Mouse (Mus musculus) left cerebral cortex, postnatal 4 days (tissue): ENCODE measurements around the gene Lsm5. TPM values are rescaled to one million over a fixed set of nuclear protein-coding genes. Genes with fewer than 3 reads are reported as not detected.

Experiments
- DNase-seq: peaks from one replicate; pipeline ENCODE4 v3.0.0-alpha.2; 2022
- intact Hi-C: fragments of 180-260 bp; cut with DNase I; formaldehyde crosslinking; loops from one replicate; pipeline ENCODE4 v1.15.1; 2025
- total RNA-seq, 2 experiments: library from RNA; stranded (reverse); gene quantifications; 2 replicates each; pipeline ENCODE4 v1.2.3; 2021

The Lsm5 gene
- total RNA-seq, result 10 to 100 TPM; 32.4 to 43.2 TPM

- intact Hi-C loops, result no loop called here
Measured at GRCm38 (mm10) chr6:56703931-56704900, at the start of gene Lsm5. Gene Lsm5 (minus strand): TSS chr6:56704710.

GRCm38 (mm10) chr6:56753719-56754118, 49.2 kb upstream of the Lsm5 start:
- intact Hi-C loops, result no loop called here
- DNase-seq, result no peak

More at GRCm38 (mm10) chr6:56703931-56704900, at the start of gene Lsm5:
- DNase-seq, result peak; percentile 78

- intact Hi-C loops, result no loop called here
- no peak for DNase-seq
Measured at GRCm38 (mm10) chr6:56745950-56746543, 41.5 kb upstream of the Lsm5 start.

- intact Hi-C loops, result no loop called here
- no peak for DNase-seq
Measured at GRCm38 (mm10) chr6:56732545-56732944, 28.0 kb upstream of the Lsm5 start.

- intact Hi-C loops, result no loop called here
- DNase-seq, result no peak
Measured at GRCm38 (mm10) chr6:56720877-56721276, 16.4 kb upstream of the Lsm5 start.

GRCm38 (mm10) chr6:56719071-56719470, 14.6 kb upstream of the Lsm5 start:
- intact Hi-C loops, result no loop called here
- no peak for DNase-seq

GRCm38 (mm10) chr6:56715270-56715666, 10.8 kb upstream of the Lsm5 start:
- intact Hi-C loops, result no loop called here
- no peak for DNase-seq

GRCm38 (mm10) chr6:56714574-56715269, 10.2 kb upstream of the Lsm5 start, which contains the start of gene Avl9:
Gene Avl9 (plus strand): TSS chr6:56714899.
- intact Hi-C loops, result no loop called here
- peak; percentile 98 for DNase-seq

- DNase-seq, result no peak
- intact Hi-C loops, result no loop called here
Measured at GRCm38 (mm10) chr6:56714186-56714573, 9.7 kb upstream of the Lsm5 start.

GRCm38 (mm10) chr6:56692445-56692844, 12.1 kb downstream of the Lsm5 start:
- no peak for DNase-seq
- intact Hi-C loops, result loop anchor here (5.0 kb wide), 1 partner anchor 205 kb away; no protein-coding TSS in a partner anchor

- intact Hi-C loops, result loop anchor here (5.0 kb wide), 1 partner anchor 204 kb away; no protein-coding TSS in a partner anchor
- DNase-seq, result peak; percentile 76
Measured at GRCm38 (mm10) chr6:56691205-56691604, 13.3 kb downstream of the Lsm5 start.

GRCm38 (mm10) chr6:56688238-56688637, 16.3 kb downstream of the Lsm5 start:
- intact Hi-C loops, result loop anchor here (10.0 kb wide), 1 partner anchor 623 kb away; no protein-coding TSS in a partner anchor
- no peak for DNase-seq

GRCm38 (mm10) chr6:56664410-56664809, 40.1 kb downstream of the Lsm5 start:
- intact Hi-C loops, result no loop called here
- no peak for DNase-seq

- intact Hi-C loops, result no loop called here
- no peak for DNase-seq
Measured at GRCm38 (mm10) chr6:56655393-56655792, 49.1 kb downstream of the Lsm5 start.

GRCm38 (mm10) chr6:56652121-56652592, 52.4 kb downstream of the Lsm5 start:
- DNase-seq, result peak; percentile 20
- intact Hi-C loops, result no loop called here

Other genes starting within 250 kb of the Lsm5 start
- gene Pde1c, start 135.6 kb downstream of the Lsm5 start, total RNA-seq, result 1 to 10 TPM; 7.6 to 8.4 TPM
- gene Avl9, start 10.2 kb upstream of the Lsm5 start, total RNA-seq, result 10 to 100 TPM; 44.5 to 46.3 TPM
- gene Kbtbd2, start 93.1 kb upstream of the Lsm5 start, total RNA-seq, result 10 to 100 TPM; 46.5 to 51.0 TPM
- gene Fkbp9, start 127.3 kb upstream of the Lsm5 start, total RNA-seq, result 10 to 100 TPM; 33.7 to 34.0 TPM
- 10 to 100 TPM; 75.5 to 86.2 TPM for gene Nt5c3, start 219.2 kb upstream of the Lsm5 start, total RNA-seq
- gene Vmn1r4, start 219.3 kb upstream of the Lsm5 start, total RNA-seq, result under 1 TPM; 0.30 to 0.72 TPM